Mouse (Mus musculus) liver, embryonic 11.5 days (tissue): ENCODE data around the gene Olfr554. TPM values are rescaled to one million over a fixed set of nuclear protein-coding genes. Genes with fewer than 3 reads are reported as not detected.
"Not testable (repeated sequence)": the region's sequence is repeated elsewhere in the genome, so short reads cannot be mapped to it uniquely, and the experiment has no call there.

Source experiments
- ATAC-seq: fragments of 200-750 bp; cut with Nextera tagmentation; replicated peaks from 2 replicates; pipeline ENCODE4 v1.8.0; 2017; ENCODE audit warnings: moderate number of reproducible peaks, mild to moderate bottlenecking, moderate TSS enrichment, moderate library complexity; ENCODE audit not compliant: low FRiP score
- DNase-seq: peaks from one replicate; pipeline ENCODE4 v3.0.0-alpha.2; 2017; ENCODE audit warnings: low spot score
- H3K27ac ChIP-seq: fragments of 300-500 bp; sonication (generic); 2 replicates; pipeline ENCODE4 v1.5.1; 2014; ENCODE audit warnings: mild to moderate bottlenecking, low read depth, low read length, control low read depth
- H3K27me3 ChIP-seq: fragments of 300-500 bp; sonication (generic); replicated peaks from 2 replicates; pipeline ENCODE4 v1.6.1; 2014; ENCODE audit warnings: low read length, mixed read lengths; ENCODE audit not compliant: control insufficient read depth, insufficient read depth
- H3K36me3 ChIP-seq: fragments of 300-500 bp; sonication (generic); 2 replicates; pipeline ENCODE4 v1.6.1; 2014; ENCODE audit warnings: mild to moderate bottlenecking, low read length, moderate library complexity, mixed read lengths; ENCODE audit not compliant: control insufficient read depth, insufficient read depth
- H3K4me1 ChIP-seq: fragments of 300-500 bp; sonication (generic); replicated peaks from 2 replicates; pipeline ENCODE4 v1.6.1; 2014; ENCODE audit warnings: low read length, mixed read lengths; ENCODE audit not compliant: control insufficient read depth, insufficient read depth
- H3K4me2 ChIP-seq: fragments of 300-500 bp; sonication (generic); 2 replicates; pipeline ENCODE4 v1.6.1; 2014; ENCODE audit warnings: mild to moderate bottlenecking, control low read depth, moderate library complexity
- H3K4me3 ChIP-seq: fragments of 300-500 bp; sonication (generic); 2 replicates; pipeline ENCODE4 v1.5.1; 2014; ENCODE audit warnings: low read depth, low read length, control low read depth
- H3K9ac ChIP-seq: fragments of 300-500 bp; sonication (generic); 2 replicates; pipeline ENCODE4 v1.6.1; 2014; ENCODE audit warnings: low read depth, low read length, control low read depth
- H3K9me3 ChIP-seq: fragments of 300-500 bp; sonication (generic); 2 replicates; pipeline ENCODE4 v1.6.1; 2016; ENCODE audit warnings: low read length, inconsistent platforms, mixed read lengths; ENCODE audit not compliant: control insufficient read depth
- WGBS: fragments of 180-500 bp; shearing (Covaris S2); extraction: QIAGEN DNeasy Blood & Tissue Kit; methylation state at CpG from one replicate; pipeline ENCODE4 v1.1.7; 2014; 5-methylcytosine and 5-hydroxymethylcytosine counted together
- polyA plus RNA-seq: library from polyadenylated mRNA; unstranded; fragments of >200 nt; fragmentation: Nextera tagmentation; extraction: Ambion mirVana; gene quantifications from 2 replicates; pipeline ENCODE4 v1.2.1, GENCODE M21; 2014

The Olfr554 gene
- not detected in 2 replicates for polyA plus RNA-seq

- no peaks in the 10 kb centered on the region for H3K4me1 ChIP-seq
- no peak within 1 kb of the TSS for H3K4me3 ChIP-seq
- no peak for ATAC-seq
- no peaks in the 10 kb centered on the region for H3K36me3 ChIP-seq
- H3K27me3 ChIP-seq, result no peaks in the 10 kb centered on the region
- H3K27ac ChIP-seq, result no peak within 1 kb of the TSS
- no peaks in the 10 kb centered on the region for H3K9me3 ChIP-seq
- DNase-seq, result no peak
- 66% methylated on average over 1 of the region's 1 CpGs for WGBS
- H3K4me2 ChIP-seq, result no peak within 1 kb of the TSS
- no peak within 1 kb of the TSS for H3K9ac ChIP-seq
Observed at GRCm38 (mm10) chr7:102638132-102638531, at the start of gene Olfr554. Gene Olfr554 (plus strand): TSS chr7:102638432.

GRCm38 (mm10) chr7:102591786-102592185, 46.4 kb upstream of the Olfr554 start, which contains the start of gene Olfr551:
Gene Olfr551 (minus strand): TSS chr7:102591886.
- DNase-seq (no peak), ATAC-seq (no peak)
- Histone ChIP-seq H3K9ac (no peak within 1 kb of the TSS), H3K4me2 (no peak within 1 kb of the TSS), H3K27ac (no peak within 1 kb of the TSS), H3K9me3 (no peaks in the 10 kb centered on the region), H3K4me3 (no peak within 1 kb of the TSS), H3K36me3 (no peaks in the 10 kb centered on the region), H3K27me3 (no peaks in the 10 kb centered on the region), H3K4me1 (no peaks in the 10 kb centered on the region)
- WGBS, result 83% methylated on average over 3 of the region's 3 CpGs

GRCm38 (mm10) chr7:102597378-102598031, 40.7 kb upstream of the Olfr554 start, which contains the start of gene Olfr552:
Gene Olfr552 (plus strand): TSS chr7:102597770.
- Histone ChIP-seq H3K27me3 (no peaks in the 10 kb centered on the region), H3K9ac (no peak within 1 kb of the TSS), H3K4me2 (no peak within 1 kb of the TSS), H3K4me3 (no peak within 1 kb of the TSS), H3K36me3 (no peaks in the 10 kb centered on the region), H3K4me1 (no peaks in the 10 kb centered on the region), H3K27ac (no peak within 1 kb of the TSS), H3K9me3 (no peaks in the 10 kb centered on the region)
- WGBS, result 46% methylated on average over 1 of the region's 1 CpGs
- DNase-seq (no peak), ATAC-seq (no peak)

- H3K9me3 ChIP-seq, result no peaks in the 10 kb centered on the region
- H3K27ac ChIP-seq, result no peak within 1 kb of the TSS
- no peaks in the 10 kb centered on the region for H3K4me1 ChIP-seq
- H3K4me3 ChIP-seq, result no peak within 1 kb of the TSS
- DNase-seq, result no peak
- H3K9ac ChIP-seq, result no peak within 1 kb of the TSS
- H3K27me3 ChIP-seq, result no peaks in the 10 kb centered on the region
- H3K4me2 ChIP-seq, result no peak within 1 kb of the TSS
- no peak for ATAC-seq
- no peaks in the 10 kb centered on the region for H3K36me3 ChIP-seq
Observed at GRCm38 (mm10) chr7:102618118-102618517, 20.1 kb upstream of the Olfr554 start, which contains the start of gene Olfr553. Gene Olfr553 (minus strand): TSS chr7:102618218.

GRCm38 (mm10) chr7:102619608-102620007, 18.6 kb upstream of the Olfr554 start:
- no peak for DNase-seq
- no peaks in the 10 kb centered on the region for H3K36me3 ChIP-seq
- H3K9me3 ChIP-seq, result no peaks in the 10 kb centered on the region
- no peak overlapping the region for H3K4me2 ChIP-seq
- ATAC-seq, result no peak
- no peaks in the 10 kb centered on the region for H3K4me1 ChIP-seq
- no peaks in the 10 kb centered on the region for H3K27me3 ChIP-seq
- no peak overlapping the region for H3K9ac ChIP-seq
- 69% methylated on average over 5 of the region's 5 CpGs for whole genome bisulfite sequencing
- no peak overlapping the region for H3K4me3 ChIP-seq
- no peak overlapping the region for H3K27ac ChIP-seq

GRCm38 (mm10) chr7:102620368-102620767, 17.9 kb upstream of the Olfr554 start:
- DNase-seq, H3K9me3 ChIP-seq, ATAC-seq, H3K9ac ChIP-seq, H3K4me3 ChIP-seq, H3K4me1 ChIP-seq, H3K36me3 ChIP-seq, H3K27ac ChIP-seq, H3K4me2 ChIP-seq, H3K27me3 ChIP-seq: not testable (repeated sequence)
- 72% methylated on average over 18 of the region's 19 CpGs for WGBS

- no peak overlapping the region for H3K9ac ChIP-seq
- H3K4me2 ChIP-seq, result no peak overlapping the region
- DNase-seq (no peak), ATAC-seq (no peak)
- H3K9me3 ChIP-seq, result no peaks in the 10 kb centered on the region
- no peak overlapping the region for H3K27ac ChIP-seq
- 32% methylated on average over 3 of the region's 3 CpGs for WGBS
- H3K4me1 ChIP-seq, result no peaks in the 10 kb centered on the region
- H3K27me3 ChIP-seq, result no peaks in the 10 kb centered on the region
- no peaks in the 10 kb centered on the region for H3K36me3 ChIP-seq
- no peak overlapping the region for H3K4me3 ChIP-seq
Observed at GRCm38 (mm10) chr7:102636665-102637064, 1.6 kb upstream of the Olfr554 start.

GRCm38 (mm10) chr7:102644945-102645344, 6.7 kb downstream of the Olfr554 start:
- H3K4me2 ChIP-seq, H3K27me3 ChIP-seq, H3K9ac ChIP-seq, DNase-seq, H3K4me3 ChIP-seq, H3K36me3 ChIP-seq, H3K27ac ChIP-seq, ATAC-seq, H3K4me1 ChIP-seq, H3K9me3 ChIP-seq: not testable (repeated sequence)
- WGBS, result 77% methylated on average over 3 of the region's 4 CpGs

- no peaks in the 10 kb centered on the region for H3K27me3 ChIP-seq
- H3K4me1 ChIP-seq, result no peaks in the 10 kb centered on the region
- H3K9ac ChIP-seq, result no peak within 1 kb of the TSS
- 52% methylated on average over 1 of the region's 1 CpGs for WGBS
- H3K4me3 ChIP-seq, result no peak within 1 kb of the TSS
- H3K9me3 ChIP-seq, result no peaks in the 10 kb centered on the region
- no peak within 1 kb of the TSS for H3K27ac ChIP-seq
- ATAC-seq, result no peak
- no peak for DNase-seq
- H3K36me3 ChIP-seq, result no peaks in the 10 kb centered on the region
- no peak within 1 kb of the TSS for H3K4me2 ChIP-seq
Observed at GRCm38 (mm10) chr7:102658523-102658922, 20.3 kb downstream of the Olfr554 start, which contains the start of gene Olfr555. Gene Olfr555 (plus strand): TSS chr7:102658823.
